Mouse (Mus musculus) CH12.LX (cell line): ENCODE results near the gene Zfp90. TPM values are rescaled to one million over a fixed set of nuclear protein-coding genes. Genes with fewer than 3 reads are reported as not detected.

Experiments
- DNase-seq: peaks from one replicate; pipeline ENCODE4 v3.0.0-alpha.2; 2013; ENCODE audit errors: extremely low read depth
- H3K27ac ChIP-seq: 2 replicates; pipeline ENCODE4 v1.5.1; 2012; ENCODE audit warnings: low read depth, mild to moderate bottlenecking, control low read depth, moderate library complexity; ENCODE audit not compliant: insufficient read depth
- H3K27me3 ChIP-seq: replicated peaks from 2 replicates; pipeline ENCODE3; 2012; ENCODE audit warnings: inconsistent platforms
- H3K36me3 ChIP-seq, 2 experiments: replicated peaks in 1 of 2; 2 replicates each; pipeline versions ENCODE3 to v1.6.1; 2012; ENCODE audit warnings: inconsistent platforms in 1 of 2, low read length in 1 of 2, mild to moderate bottlenecking in 1 of 2, mixed read lengths in 1 of 2, moderate library complexity in 1 of 2; ENCODE audit not compliant: control insufficient read depth in 1 of 2, insufficient read depth in 1 of 2
- H3K4me1 ChIP-seq, 2 experiments: 2 replicates each; pipeline ENCODE4 v1.6.1; 2012; ENCODE audit warnings: inconsistent platforms in 1 of 2, moderate library complexity in 1 of 2; ENCODE audit not compliant: insufficient read depth in 2 of 2, control insufficient read depth in 1 of 2
- H3K4me2 ChIP-seq: 2 replicates; pipeline ENCODE4 v1.6.1; 2012; ENCODE audit warnings: low read depth, mild to moderate bottlenecking, control low read depth; ENCODE audit not compliant: poor library complexity, insufficient read depth, severe bottlenecking
- H3K4me3 ChIP-seq, 3 experiments: fragments of 150-350 bp in 1 of 3; sonication (generic) in 1 of 3; replicated peaks in 1 of 3; 2 replicates each; pipeline versions ENCODE3 to v1.5.1; 2011 to 2012; ENCODE audit warnings: low read depth in 2 of 3, low read length in 2 of 3, mild to moderate bottlenecking in 2 of 3, moderate library complexity in 2 of 3, control low read depth in 1 of 3, improper control_type of control experiment in 1 of 3, inconsistent platforms in 1 of 3, mixed read lengths in 1 of 3; ENCODE audit not compliant: poor library complexity in 1 of 3
- H3K79me2 ChIP-seq: replicated peaks from 2 replicates; pipeline ENCODE4 v1.6.1; 2012; ENCODE audit warnings: mild to moderate bottlenecking, moderate library complexity; ENCODE audit not compliant: control insufficient read depth, poor library complexity, insufficient read depth, severe bottlenecking; ENCODE audit errors: extremely low read depth
- H3K9ac ChIP-seq: 2 replicates; pipeline ENCODE4 v1.6.1; 2012; ENCODE audit warnings: low read depth, mild to moderate bottlenecking, control low read depth, moderate library complexity; ENCODE audit not compliant: insufficient read depth
- H3K9me3 ChIP-seq: replicated peaks from 2 replicates; pipeline ENCODE3; 2012; ENCODE audit warnings: low read length, inconsistent platforms, mixed read lengths
- ELF1 ChIP-seq: IDR thresholded peaks from 2 replicates; pipeline ENCODE4 v1.6.1; 2014; ENCODE audit warnings: low read depth, mild to moderate bottlenecking, inconsistent platforms, low read length, improper control_type of control experiment
- EP300 ChIP-seq: IDR thresholded peaks from 2 replicates; pipeline ENCODE4 v1.6.1; 2011; ENCODE audit warnings: low read length, improper control_type of control experiment
- ETS1 ChIP-seq: conservative IDR thresholded peaks from 2 replicates; pipeline ENCODE4 v1.6.1; 2012; ENCODE audit warnings: low read depth, mild to moderate bottlenecking, inconsistent platforms, low read length, improper control_type of control experiment, moderate library complexity
- GABPA ChIP-seq: IDR thresholded peaks from 2 replicates; pipeline ENCODE4 v1.6.1; 2012; ENCODE audit warnings: low read depth, low read length, improper control_type of control experiment, inconsistent platforms; ENCODE audit not compliant: insufficient replicate concordance
- HCFC1 ChIP-seq: IDR thresholded peaks from 2 replicates; pipeline ENCODE4 v1.6.1; 2012; ENCODE audit warnings: low read depth, mild to moderate bottlenecking, inconsistent platforms, low read length, improper control_type of control experiment
- IRF4 ChIP-seq: IDR thresholded peaks from 2 replicates; pipeline ENCODE4 v1.6.1; 2014; ENCODE audit warnings: low read depth, mild to moderate bottlenecking, inconsistent platforms, low read length, improper control_type of control experiment
- JUN ChIP-seq: IDR thresholded peaks from 2 replicates; pipeline ENCODE4 v1.6.1; 2011; ENCODE audit warnings: low read depth, mild to moderate bottlenecking, low read length, improper control_type of control experiment, moderate library complexity; ENCODE audit not compliant: insufficient read depth
- MAZ ChIP-seq: IDR thresholded peaks from 2 replicates; pipeline ENCODE4 v1.6.1; 2012; ENCODE audit warnings: low read depth, mild to moderate bottlenecking, inconsistent platforms, low read length, improper control_type of control experiment, moderate library complexity
- NELFE ChIP-seq: IDR thresholded peaks from 2 replicates; pipeline ENCODE4 v1.6.1; 2011; ENCODE audit warnings: low read depth, low read length, improper control_type of control experiment
- PAX5 ChIP-seq: IDR thresholded peaks from 2 replicates; pipeline ENCODE4 v1.6.1; 2012; ENCODE audit warnings: low read length, inconsistent platforms, mixed read lengths
- POLR2A ChIP-seq: IDR thresholded peaks from 2 replicates; pipeline ENCODE4 v1.6.1; 2011; ENCODE audit warnings: low read depth, mild to moderate bottlenecking, improper control_type of control experiment, low read length
- POLR2AphosphoS2 ChIP-seq: IDR thresholded peaks from 2 replicates; pipeline ENCODE4 v1.6.1; 2011; ENCODE audit warnings: low read depth, low read length, improper control_type of control experiment
- USF2 ChIP-seq: conservative IDR thresholded peaks from 2 replicates; pipeline ENCODE4 v1.6.1; 2011; ENCODE audit warnings: low read depth, low read length, improper control_type of control experiment
- ZC3H11A ChIP-seq: IDR thresholded peaks from 2 replicates; pipeline ENCODE4 v1.6.1; 2012; ENCODE audit warnings: low read depth, mild to moderate bottlenecking, inconsistent platforms, low read length, improper control_type of control experiment
- ZNF384 ChIP-seq: IDR thresholded peaks from 2 replicates; pipeline ENCODE4 v1.6.1; 2012; ENCODE audit warnings: low read depth, low read length, improper control_type of control experiment, inconsistent platforms
- dilution Hi-C: fragments of 300-500 bp; cut with MboI; formaldehyde crosslinking; loops from 2 replicates; pipeline ENCODE4 v1.14.3; 2020; ENCODE audit warnings: low sequenced_read_pairs; ENCODE audit not compliant: extremely low pct_unique_long_range_greater_than_20kb, extremely low pct_ligation_motif_present
- in situ Hi-C: fragments of 300-500 bp; cut with MboI; formaldehyde crosslinking; loops from 3 replicates; pipeline ENCODE4 v1.14.3; 2019; ENCODE audit warnings: low sequenced_read_pairs, low pct_ligation_motif_present, low pct_unique_long_range_greater_than_20kb, mixed read lengths
- polyA plus RNA-seq: library from polyadenylated mRNA; unstranded; fragments of >175 nt; gene quantifications from 2 replicates; pipeline ENCODE4 v1.2.1, GENCODE M21; 2012; ENCODE audit warnings: low read depth; ENCODE audit not compliant: insufficient read length
- total RNA-seq, 2 experiments: library from RNA; depleted of rRNA; stranded (reverse); fragments of 300-350 nt in 1 of 2; fragments of >200 nt in 1 of 2; gene quantifications; 2 replicates each; pipeline ENCODE4 v1.2.3; 2012 to 2014

Zfp90 gene
- total and polyA plus RNA-seq, 3 experiments: 1.8 to 3.5 (median 3.0) TPM

DNA sequence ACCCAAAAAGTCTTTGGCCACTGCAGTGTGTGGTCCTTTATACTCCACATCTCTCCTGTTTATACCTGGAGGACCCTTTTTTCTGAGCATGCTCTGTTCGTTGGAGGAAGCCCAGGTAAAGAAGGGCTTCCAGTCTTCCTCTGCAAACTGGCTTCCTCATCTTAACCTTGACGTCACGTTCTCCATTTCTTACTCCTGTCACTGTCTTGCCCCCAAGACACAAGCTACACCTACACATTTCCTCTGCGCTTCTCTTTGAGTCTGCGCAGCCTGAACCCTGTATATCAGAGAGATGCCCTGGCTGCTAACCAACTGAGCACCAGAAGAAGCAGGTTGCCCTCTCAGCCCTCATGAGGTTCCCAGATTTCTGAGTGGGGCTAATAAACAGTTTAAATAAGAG is 35.8 kb upstream of the Zfp90 start:
- no peak for DNase-seq
- dilution Hi-C loops (no loop called here), in situ Hi-C loops (no loop called here)
- Histone ChIP-seq H3K79me2 (no peaks in the 10 kb centered on the region), H3K4me3 (no peak overlapping the region), H3K36me3 (no peaks in the 10 kb centered on the region), H3K9ac (no peak overlapping the region), H3K27ac (no peak overlapping the region), H3K9me3 (no peaks in the 10 kb centered on the region), H3K4me1 (no peaks in the 10 kb centered on the region), H3K27me3 (no peaks in the 10 kb centered on the region), H3K4me2 (no peak overlapping the region)
- TF ChIP-seq JUN (no peak), HCFC1 (no peak), ZNF384 (no peak), GABPA (no peak), NELFE (no peak), ELF1 (no peak), USF2 (no peak), POLR2A (no peak), IRF4 (no peak), ETS1 (no peak), MAZ (no peak), EP300 (no peak)

- Histone ChIP-seq H3K9ac (no peak overlapping the region), H3K9me3 (no peaks in the 10 kb centered on the region), H3K27me3 (peaks cover 3% of the 10 kb centered on the region), H3K27ac (no peak overlapping the region), H3K36me3 (no peaks in the 10 kb centered on the region), H3K4me3 (no peak overlapping the region), H3K79me2 (no peaks in the 10 kb centered on the region), H3K4me2 (no peak overlapping the region), H3K4me1 (no peaks in the 10 kb centered on the region)
- TF ChIP-seq POLR2AphosphoS2 (no peak), ZC3H11A (no peak)
- in situ Hi-C loops: no loop called here
- no peak for DNase-seq
- dilution Hi-C loops: no loop called here
These were observed 34.1 kb upstream of the Zfp90 start for GRCm38 (mm10) chr8:106381026-106381425.

DNA sequence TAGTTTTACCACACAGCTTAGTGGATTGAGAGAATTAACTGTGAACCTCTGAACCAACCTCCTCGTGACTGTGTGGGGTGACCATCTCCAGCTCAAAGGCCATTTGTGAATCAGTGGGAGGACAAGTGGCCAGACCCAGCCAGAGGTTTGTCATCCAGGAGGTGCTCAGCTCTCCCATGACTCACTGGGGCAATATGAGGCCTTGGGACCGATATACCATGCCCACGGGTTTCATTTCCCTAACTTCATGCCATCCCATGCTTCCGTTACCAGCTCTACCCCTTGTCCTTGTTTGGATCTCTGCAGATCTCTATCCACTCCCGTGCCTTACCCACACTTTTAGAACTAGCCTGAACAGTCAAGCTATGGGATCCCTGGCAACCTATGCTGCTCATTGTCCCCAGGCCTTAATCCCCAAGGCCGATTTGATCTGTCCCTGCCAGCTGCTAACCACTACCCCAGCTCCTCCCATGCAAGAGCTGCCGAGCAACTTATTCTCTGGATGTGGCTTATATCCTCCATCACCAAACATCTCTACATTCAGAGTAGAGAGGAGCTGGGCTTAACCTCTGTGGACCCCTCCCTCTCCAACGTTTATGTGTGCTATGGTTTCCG is 27.2 kb upstream of the Zfp90 start:
- dilution Hi-C loops: no loop called here
- no peak overlapping the region for H3K27ac ChIP-seq
- in situ Hi-C loops: no loop called here

More for the DNA sequence above, 27.2 kb upstream of the Zfp90 start:
- Histone ChIP-seq H3K9me3 (no peaks in the 10 kb centered on the region), H3K4me1 (peaks cover 0 to 6% of the 10 kb centered on the region in 2 experiments; a peak in 1 of 4 replicates), H3K4me3 (no peak overlapping the region), H3K36me3 (no peaks in the 10 kb centered on the region), H3K9ac (no peak overlapping the region), H3K27me3 (peaks cover 3% of the 10 kb centered on the region), H3K4me2 (no peak overlapping the region), H3K79me2 (no peaks in the 10 kb centered on the region)
- DNase-seq: no peak
- TF ChIP-seq EP300: no peak
- TF ChIP-seq PAX5: no peak
- TF ChIP-seq NELFE: no peak
